Mouse (Mus musculus) kidney, adult 2 months (tissue): Measurements from ENCODE around the gene Plac8. TPM values are rescaled to one million over a fixed set of nuclear protein-coding genes. Genes with fewer than 3 reads are reported as not detected.

Experiments used
- DNase-seq: peaks from one replicate; pipeline ENCODE4 v3.0.0; 2021
- H3K27ac ChIP-seq: fragments of 200-500 bp; 2 replicates; pipeline ENCODE4 v1.5.1; 2012; ENCODE audit warnings: low read depth, low read length, control low read depth, inconsistent platforms; ENCODE audit not compliant: insufficient read depth
- H3K27me3 ChIP-seq: fragments of 200-500 bp; replicated peaks from 2 replicates; pipeline ENCODE4 v1.6.1; 2012; ENCODE audit warnings: mild to moderate bottlenecking, moderate library complexity, low read length, inconsistent platforms; ENCODE audit not compliant: control insufficient read depth, insufficient read depth
- H3K36me3 ChIP-seq: fragments of 200-500 bp; 2 replicates; pipeline ENCODE4 v1.6.1; 2012; ENCODE audit warnings: mild to moderate bottlenecking, moderate library complexity, low read length, inconsistent platforms; ENCODE audit not compliant: control insufficient read depth, insufficient read depth
- H3K4me1 ChIP-seq: fragments of 200-500 bp; 2 replicates; pipeline ENCODE4 v1.6.1; 2011; ENCODE audit warnings: low read length; ENCODE audit not compliant: control insufficient read depth, insufficient read depth
- H3K4me3 ChIP-seq: fragments of 200-500 bp; 2 replicates; pipeline ENCODE4 v1.5.1; 2011; ENCODE audit warnings: mild to moderate bottlenecking, low read depth, low read length, control low read depth; ENCODE audit not compliant: insufficient read depth
- CTCF ChIP-seq: fragments of 200-500 bp; conservative IDR thresholded peaks from 2 replicates; pipeline ENCODE4 v1.5.1; 2011; ENCODE audit warnings: low read depth, mild to moderate bottlenecking, control low read depth, low read length, moderate library complexity, mixed read lengths; ENCODE audit not compliant: insufficient read depth, insufficient read length
- POLR2A ChIP-seq: fragments of 200-500 bp; IDR thresholded peaks from one replicate; pipeline ENCODE4 v1.6.1; 2011; ENCODE audit warnings: low read depth, low read length, control low read depth
- WGBS: fragments of 180-500 bp; shearing (Covaris S2); methylation state at CpG from one replicate; pipeline ENCODE4 v1.1.7; 2018; 5-methylcytosine and 5-hydroxymethylcytosine counted together
- polyA plus RNA-seq: library from polyadenylated mRNA; depleted of rRNA; stranded (reverse); fragments of >200 nt; gene quantifications from 2 replicates; pipeline ENCODE4 v1.2.3, GENCODE M21; 2012; rRNA removed

The Plac8 gene
- polyA plus RNA-seq, 1 experiment: 60.0 TPM

GRCm38 (mm10) chr5:100512576-100512975 is 59.5 kb downstream of the Plac8 start:
- H3K27ac ChIP-seq: no peak overlapping the region
- H3K4me1 ChIP-seq: no peaks in the 10 kb centered on the region; the same call in 1 of the 2 replicates
- H3K4me3 ChIP-seq: no peak overlapping the region
- no peaks in the 10 kb centered on the region for H3K27me3 ChIP-seq
- no peaks in the 10 kb centered on the region for H3K36me3 ChIP-seq
- TF ChIP-seq POLR2A (no peak), CTCF (no peak)
- DNase-seq: no peak

GRCm38 (mm10) chr5:100509247-100509646 is 62.8 kb downstream of the Plac8 start:
- no peaks in the 10 kb centered on the region for H3K4me1 ChIP-seq
- WGBS: 62% methylated on average over 11 of the region's 11 CpGs
- H3K36me3 ChIP-seq: no peaks in the 10 kb centered on the region
- DNase-seq: no peak
- peak overlapping the region; percentile 66; the same call in 1 of the 2 replicates for H3K27ac ChIP-seq
- no peak overlapping the region for H3K4me3 ChIP-seq
- H3K27me3 ChIP-seq: no peaks in the 10 kb centered on the region
- no peak for TF ChIP-seq POLR2A
- no peak for TF ChIP-seq CTCF

Other genes with a start within 250 kb of the Plac8 start
- gene Sec31a, start 156.0 kb downstream of the Plac8 start, polyA plus RNA-seq: 244 and 248 TPM in 2 replicates
- gene Lin54, start 71.6 kb downstream of the Plac8 start, polyA plus RNA-seq: 6.2 and 6.4 TPM in 2 replicates
- 25.4 and 29.8 TPM in 2 replicates for gene Cops4, start 53.9 kb downstream of the Plac8 start, polyA plus RNA-seq
- 100 and 111 TPM in 2 replicates for gene Coq2, start 102.9 kb upstream of the Plac8 start, polyA plus RNA-seq
- 0.43 and 1.1 TPM in 2 replicates for gene Hpse, start 147.5 kb upstream of the Plac8 start, polyA plus RNA-seq
- 6.8 and 10.2 TPM in 2 replicates for gene Helq, start 226.4 kb upstream of the Plac8 start, polyA plus RNA-seq
- gene Mrps18c, start 226.4 kb upstream of the Plac8 start, polyA plus RNA-seq: 25.4 and 57.3 TPM in 2 replicates
- gene Abraxas1, start 248.7 kb upstream of the Plac8 start, polyA plus RNA-seq: 4.6 and 4.9 TPM in 2 replicates